Mouse (Mus musculus): ENCODE measurements around the gene Nbeal1. TPM values are rescaled to one million over a fixed set of nuclear protein-coding genes. Genes with fewer than 3 reads are reported as not detected.
A peak's percentile ranks its signal among the peaks of the same experiment; 100 is the strongest.

Nbeal1 gene
- total and polyA plus RNA-seq, 2 experiments: 1.4 to 38.1 TPM

- 16% methylated on average over 14 of the region's 14 CpGs for WGBS
- Histone ChIP-seq H3K36me3 (ENCODE audit: control insufficient read depth, insufficient read depth, low read length) (peaks cover 4% of the 10 kb centered on the region; the same call in 1 of the 2 replicates), H3K4me1 (ENCODE audit: control insufficient read depth, insufficient read depth, low read length) (peaks cover 1% of the 10 kb centered on the region; the same call in 1 of the 2 replicates), H3K27ac (replicated peaks; ENCODE audit: insufficient read depth, low read depth, low read length) (peak overlapping the region; percentile 8; the same call in 1 of the 2 replicates), H3K79me2 (ENCODE audit: control insufficient read depth, insufficient read depth, low read length) (no peaks in the 10 kb centered on the region), H3K27me3 (ENCODE audit: control insufficient read depth, insufficient read depth, low read length) (no peaks in the 10 kb centered on the region), H3K9ac (ENCODE audit: low read depth, low read length) (peak overlapping the region; percentile 82), H3K4me3 (ENCODE audit: insufficient read depth, low read depth, low read length) (peak overlapping the region; percentile 71)
- no peak for TF ChIP-seq CTCF (IDR thresholded peaks at IDR 0.05; ENCODE audit: low read depth, low read length)
- TF ChIP-seq POLR2A (IDR thresholded peaks at IDR 0.05; ENCODE audit: extremely low read depth, insufficient read depth, low read length): no peak
- no peak for DNase-seq (ENCODE audit: extremely low read depth, low read depth, low spot score)
Observed at GRCm38 (mm10) chr1:60343630-60344455, 163.4 kb downstream of the Nbeal1 start.

GRCm38 (mm10) chr1:60344670-60345069, 164.3 kb downstream of the Nbeal1 start:
- Histone ChIP-seq H3K79me2 (ENCODE audit: control insufficient read depth, insufficient read depth, low read length) (peaks cover 5% of the 10 kb centered on the region; the same call in 1 of the 2 replicates), H3K4me1 (ENCODE audit: control insufficient read depth, insufficient read depth, low read length) (peaks cover 1% of the 10 kb centered on the region; the same call in 1 of the 2 replicates), H3K36me3 (ENCODE audit: control insufficient read depth, insufficient read depth, low read length) (no peaks in the 10 kb centered on the region), H3K4me3 (ENCODE audit: insufficient read depth, low read depth, low read length) (no peak overlapping the region), H3K9ac (ENCODE audit: low read depth, low read length) (no peak overlapping the region), H3K27ac (replicated peaks; ENCODE audit: insufficient read depth, low read depth, low read length) (no peak overlapping the region), H3K27me3 (ENCODE audit: control insufficient read depth, insufficient read depth, low read length) (no peaks in the 10 kb centered on the region)
- 80% methylated on average over 6 of the region's 6 CpGs for WGBS
- TF ChIP-seq CTCF (IDR thresholded peaks at IDR 0.05; ENCODE audit: low read depth, low read length): no peak
- peak; percentile 10 for DNase-seq (ENCODE audit: extremely low read depth, low read depth, low spot score)

GRCm38 (mm10) chr1:60345712-60346111, 165.3 kb downstream of the Nbeal1 start:
- Histone ChIP-seq H3K79me2 (ENCODE audit: control insufficient read depth, insufficient read depth, low read length) (peaks cover 5% of the 10 kb centered on the region; the same call in 1 of the 2 replicates), H3K9ac (ENCODE audit: low read depth, low read length) (no peak overlapping the region), H3K27ac (replicated peaks; ENCODE audit: insufficient read depth, low read depth, low read length) (peak overlapping the region; percentile 53), H3K4me1 (ENCODE audit: control insufficient read depth, insufficient read depth, low read length) (peaks cover 1% of the 10 kb centered on the region; the same call in 1 of the 2 replicates), H3K27me3 (ENCODE audit: control insufficient read depth, insufficient read depth, low read length) (no peaks in the 10 kb centered on the region), H3K4me3 (ENCODE audit: insufficient read depth, low read depth, low read length) (no peak overlapping the region), H3K36me3 (ENCODE audit: control insufficient read depth, insufficient read depth, low read length) (no peaks in the 10 kb centered on the region)
- DNase-seq (ENCODE audit: extremely low read depth, low read depth, low spot score): peak; percentile 48
- no peak for TF ChIP-seq POLR2A (IDR thresholded peaks at IDR 0.05; ENCODE audit: extremely low read depth, insufficient read depth, low read length)
- TF ChIP-seq CTCF (IDR thresholded peaks at IDR 0.05; ENCODE audit: low read depth, low read length): no peak
- 67% methylated on average over 2 of the region's 2 CpGs for WGBS

- Histone ChIP-seq H3K9ac (ENCODE audit: low read depth, low read length) (no peak overlapping the region), H3K4me1 (ENCODE audit: control insufficient read depth, insufficient read depth, low read length) (no peaks in the 10 kb centered on the region), H3K79me2 (ENCODE audit: control insufficient read depth, insufficient read depth, low read length) (peaks cover 5% of the 10 kb centered on the region; the same call in 1 of the 2 replicates), H3K36me3 (ENCODE audit: control insufficient read depth, insufficient read depth, low read length) (peaks cover 2% of the 10 kb centered on the region; the same call in 1 of the 2 replicates), H3K27me3 (ENCODE audit: control insufficient read depth, insufficient read depth, low read length) (no peaks in the 10 kb centered on the region), H3K4me3 (ENCODE audit: insufficient read depth, low read depth, low read length) (no peak overlapping the region), H3K27ac (replicated peaks; ENCODE audit: insufficient read depth, low read depth, low read length) (no peak overlapping the region)
- no peak for DNase-seq (ENCODE audit: extremely low read depth, low read depth, low spot score)
- WGBS: 91% methylated on average over 5 of the region's 5 CpGs
- TF ChIP-seq POLR2A (IDR thresholded peaks at IDR 0.05; ENCODE audit: extremely low read depth, insufficient read depth, low read length) (no peak), CTCF (IDR thresholded peaks at IDR 0.05; ENCODE audit: low read depth, low read length) (no peak)
Observed at GRCm38 (mm10) chr1:60352786-60353185, 172.4 kb downstream of the Nbeal1 start.

- no peaks in the 10 kb centered on the region for H3K27me3 ChIP-seq (ENCODE audit: control insufficient read depth, insufficient read depth, low read length)
- 100% methylated on average over 1 of the region's 1 CpGs for WGBS
- H3K9ac ChIP-seq (ENCODE audit: low read depth, low read length): no peak overlapping the region
- no peak overlapping the region for H3K4me3 ChIP-seq (ENCODE audit: insufficient read depth, low read depth, low read length)
- peaks cover 8% of the 10 kb centered on the region; the same call in 1 of the 2 replicates for H3K36me3 ChIP-seq (ENCODE audit: control insufficient read depth, insufficient read depth, low read length)
- H3K79me2 ChIP-seq (ENCODE audit: control insufficient read depth, insufficient read depth, low read length): no peaks in the 10 kb centered on the region
- H3K4me1 ChIP-seq (ENCODE audit: control insufficient read depth, insufficient read depth, low read length): no peaks in the 10 kb centered on the region
- no peak overlapping the region for H3K27ac ChIP-seq (replicated peaks; ENCODE audit: insufficient read depth, low read depth, low read length)
- DNase-seq (ENCODE audit: extremely low read depth, low read depth, low spot score): no peak
- no peak for TF ChIP-seq CTCF (IDR thresholded peaks at IDR 0.05; ENCODE audit: low read depth, low read length)
- no peak for TF ChIP-seq POLR2A (IDR thresholded peaks at IDR 0.05; ENCODE audit: extremely low read depth, insufficient read depth, low read length)
Observed at GRCm38 (mm10) chr1:60361626-60362025, 181.2 kb downstream of the Nbeal1 start.

GRCm38 (mm10) chr1:60376556-60376955, 196.2 kb downstream of the Nbeal1 start:
- Histone ChIP-seq H3K79me2 (ENCODE audit: control insufficient read depth, insufficient read depth, low read length) (no peaks in the 10 kb centered on the region), H3K9ac (ENCODE audit: low read depth, low read length) (no peak overlapping the region), H3K27me3 (ENCODE audit: control insufficient read depth, insufficient read depth, low read length) (no peaks in the 10 kb centered on the region), H3K36me3 (ENCODE audit: control insufficient read depth, insufficient read depth, low read length) (peaks cover 17% of the 10 kb centered on the region), H3K27ac (replicated peaks; ENCODE audit: insufficient read depth, low read depth, low read length) (no peak overlapping the region), H3K4me3 (ENCODE audit: insufficient read depth, low read depth, low read length) (no peak overlapping the region), H3K4me1 (ENCODE audit: control insufficient read depth, insufficient read depth, low read length) (no peaks in the 10 kb centered on the region)
- WGBS: 96% methylated on average over 1 of the region's 1 CpGs
- TF ChIP-seq POLR2A (IDR thresholded peaks at IDR 0.05; ENCODE audit: extremely low read depth, insufficient read depth, low read length): no peak
- no peak for DNase-seq (ENCODE audit: extremely low read depth, low read depth, low spot score)

Measured in liver, adult 2 months (tissue).